Mouse (Mus musculus) myocyte (in vitro differentiated cells): ENCODE data around the gene Atxn2l.

Source experiments
- CEBPB ChIP-seq: IDR thresholded peaks from 2 replicates; pipeline ENCODE4 v1.6.1; 2011; ENCODE audit warnings: mild to moderate bottlenecking, moderate library complexity; ENCODE audit not compliant: poor library complexity, insufficient read depth, severe bottlenecking
- E2F4 ChIP-seq: IDR thresholded peaks from one replicate; pipeline ENCODE4 v1.6.1; 2011; ENCODE audit warnings: mild to moderate bottlenecking, control low read depth, moderate library complexity; ENCODE audit not compliant: insufficient read depth
- MYOD1 ChIP-seq, 3 experiments: IDR thresholded peaks; one replicate each; pipeline ENCODE4 v1.6.1; 2011; ENCODE audit warnings: control low read depth in 2 of 3, low read depth in 2 of 3, mild to moderate bottlenecking in 2 of 3, moderate library complexity in 1 of 3; ENCODE audit not compliant: insufficient read length in 2 of 3, control insufficient read depth in 1 of 3
- POLR2A ChIP-seq: IDR thresholded peaks from one replicate; pipeline ENCODE4 v1.6.1; 2011; ENCODE audit warnings: low read depth, mild to moderate bottlenecking, control low read depth, moderate library complexity; ENCODE audit not compliant: insufficient read length
- POLR2AphosphoS2 ChIP-seq: IDR thresholded peaks from one replicate; pipeline ENCODE4 v1.6.1; 2011; ENCODE audit warnings: low read depth, control low read depth; ENCODE audit not compliant: insufficient read length
- REST ChIP-seq: IDR thresholded peaks from one replicate; pipeline ENCODE4 v1.6.1; 2011; ENCODE audit warnings: mild to moderate bottlenecking, control low read depth, moderate library complexity; ENCODE audit not compliant: insufficient read depth, insufficient read length
- TCF12 ChIP-seq: IDR thresholded peaks from one replicate; pipeline ENCODE4 v1.6.1; 2011; ENCODE audit warnings: mild to moderate bottlenecking, control low read depth; ENCODE audit not compliant: poor library complexity, insufficient read depth, severe bottlenecking

GRCm38 (mm10) chr7:126443997-126444396 is 59.2 kb downstream of the Atxn2l start:
- TF ChIP-seq POLR2A (no peak), REST (no peak), TCF12 (no peak), CEBPB (no peak), E2F4 (no peak), POLR2AphosphoS2 (no peak), MYOD1 (IDR thresholded peaks at IDR 0.05; ENCODE audit: control insufficient read depth in 1 of 3, insufficient read length in 2 of 3, low read depth in 2 of 3) (no peak)
